In genomic region chr17:74017649-74018048, GRCm38 (mm10) we compare ENCODE assay signal across 26 mouse cellular contexts. TPM values are rescaled to one million over a fixed set of nuclear protein-coding genes. Genes with fewer than 3 reads are reported as not detected.
"Had no signal": no experiment of that assay in that cellular context is flagged by ENCODE, and none has a peak within 500 bp of the region (broad histone marks: within the 10 kb centered on the region; RNA-seq: fewer than 3 reads in every experiment).

No protein-coding gene starts in this region.

- H3K36me3 ChIP-seq: limb, embryonic 10.5 days; limb, embryonic 13.5 days; midbrain, embryonic 12.5 days; midbrain, embryonic 15.5 days; neural tube, embryonic 13.5 days; stomach, embryonic 15.5 days had no signal

- H3K27ac ChIP-seq: layer of hippocampus, adult 2 months; limb, embryonic 10.5 days; limb, embryonic 13.5 days; liver, embryonic 14.5 days; midbrain, embryonic 12.5 days; midbrain, embryonic 15.5 days; neural tube, embryonic 13.5 days; stomach, embryonic 15.5 days had no signal

- H3K9ac ChIP-seq: limb, embryonic 13.5 days; liver, embryonic 14.5 days; liver, postnatal 0 days; lung, embryonic 14.5 days; midbrain, embryonic 12.5 days; midbrain, embryonic 15.5 days; neural tube, embryonic 13.5 days; stomach, embryonic 15.5 days had no signal

- H3K4me3 ChIP-seq: layer of hippocampus, adult 2 months; limb, embryonic 10.5 days; limb, embryonic 13.5 days; midbrain, embryonic 12.5 days; midbrain, embryonic 15.5 days; myocyte; neural tube, embryonic 13.5 days; stomach, embryonic 15.5 days had no signal

- ATAC-seq: liver, postnatal 0 days; lung, postnatal 0 days; midbrain, embryonic 15.5 days had no signal

- DNase-seq: kidney, adult 11 months; kidney, adult 8-10 months; kidney, postnatal 14 days; layer of hippocampus, adult 9-11 months; liver; liver, postnatal 0 days; lung, embryonic 14.5 days; retina, postnatal 1 day; right cerebral cortex, postnatal 25 days; spleen, adult 18-20 months; thymus, postnatal 36 days had no signal

- H3K4me2 ChIP-seq: limb, embryonic 13.5 days; lung, embryonic 14.5 days; midbrain, embryonic 12.5 days; midbrain, embryonic 15.5 days; neural tube, embryonic 13.5 days; stomach, embryonic 15.5 days had no signal

- H3K27me3 ChIP-seq: limb, embryonic 13.5 days; midbrain, embryonic 12.5 days; midbrain, embryonic 15.5 days; neural tube, embryonic 13.5 days; stomach, embryonic 15.5 days had no signal

- H3K9me3 ChIP-seq: limb, embryonic 10.5 days; limb, embryonic 13.5 days; midbrain, embryonic 12.5 days; midbrain, embryonic 15.5 days; neural tube, embryonic 13.5 days; stomach, embryonic 15.5 days had no signal

- H3K4me1 ChIP-seq: limb, embryonic 13.5 days; midbrain, embryonic 15.5 days; stomach, embryonic 15.5 days had no signal

RNA-seq across cellular contexts. Expression of gene Srd5a2, which starts 30.1 kb away (rescaled TPM):
- total RNA-seq: layer of hippocampus, adult 2 months; layer of hippocampus, postnatal 25 days; left cerebral cortex, postnatal 25 days; monocyte, adult 5-6 weeks; neutrophil, adult 5-6 weeks had no signal
- polyA plus RNA-seq: large intestine, adult 2 months; liver, postnatal 0 days; lung, embryonic 14.5 days; lung, postnatal 0 days; midbrain, embryonic 12.5 days; myocyte; stomach, embryonic 15.5 days had no signal
